Mouse (Mus musculus) right cerebral cortex, postnatal 10 days (tissue): ENCODE results near the gene Ifnk.

ENCODE experiments used
- DNase-seq, 2 experiments: peaks; one replicate each; pipeline ENCODE4 v3.0.0; 2021; ENCODE audit warnings: low spot score in 2 of 2

Ifnk gene

GRCm38 (mm10) chr4:35192725-35193124, 40.9 kb downstream of the Ifnk start:
- DNase-seq, result no peak

GRCm38 (mm10) chr4:35201700-35202099, 49.8 kb downstream of the Ifnk start:
- DNase-seq, result no peak
